In genomic region chr6:89644271-89645075, GRCm38 (mm10) we compare ENCODE assay signal across 7 mouse cellular contexts. TPM values are rescaled to one million over a fixed set of nuclear protein-coding genes. Genes with fewer than 3 reads are reported as not detected.
DNase-seq lines count a peak whose midpoint lies in the region; ATAC-seq and TF ChIP-seq lines count a peak whose summit lies in the region.

No protein-coding gene starts in this region.

- ATAC-seq in intestine, postnatal 0 days, result peak; percentile 97
- ATAC-seq in midbrain, embryonic 12.5 days (ENCODE audit: low FRiP score, low read depth), result peak; percentile 94

- peak overlapping the region; percentile 81 for H3K4me3 ChIP-seq in embryonic facial prominence, embryonic 10.5 days
- H3K4me3 ChIP-seq in intestine, postnatal 0 days (ENCODE audit: low read depth, low read length), result peak overlapping the region; percentile 61
- peak overlapping the region; percentile 71 for H3K4me3 ChIP-seq in midbrain, embryonic 12.5 days
- peak overlapping the region; percentile 79 for H3K4me3 ChIP-seq in small intestine, adult 2 months (ENCODE audit: low read depth, low read length)

- under 1% methylated on average over 41 of the region's 41 CpGs for WGBS in embryonic facial prominence, embryonic 10.5 days
- under 1% methylated on average over 41 of the region's 41 CpGs for WGBS in intestine, postnatal 0 days
- 1% methylated on average over 41 of the region's 41 CpGs for WGBS in midbrain, embryonic 12.5 days
- under 1% methylated on average over 41 of the region's 41 CpGs for WGBS in small intestine, adult 2 months

- TF ChIP-seq CTCF in intestine, postnatal 0 days (IDR thresholded peaks at IDR 0.05; ENCODE audit: low read depth), result peak; percentile 37; the same call in 1 of the 2 replicates
- no peak for TF ChIP-seq CTCF in small intestine, adult 2 months (IDR thresholded peaks at IDR 0.05; ENCODE audit: extremely low read depth, insufficient read length, insufficient replicate concordance, low read depth, low read length)

- peak; percentile 5; the same call in 1 of the 2 replicates for TF ChIP-seq POLR2A in small intestine, adult 2 months (IDR thresholded peaks at IDR 0.05; ENCODE audit: low read depth, low read length)

- H3K9ac ChIP-seq in intestine, postnatal 0 days (ENCODE audit: low read depth, low read length), result peak overlapping the region; percentile 70
- peak overlapping the region; percentile 67 for H3K9ac ChIP-seq in midbrain, embryonic 12.5 days (replicated peaks)

- H3K36me3 ChIP-seq in embryonic facial prominence, embryonic 10.5 days (replicated peaks), result no peaks in the 10 kb centered on the region
- H3K36me3 ChIP-seq in intestine, postnatal 0 days (ENCODE audit: control insufficient read depth, insufficient read depth), result no peaks in the 10 kb centered on the region
- H3K36me3 ChIP-seq in midbrain, embryonic 12.5 days, result no peaks in the 10 kb centered on the region
- H3K36me3 ChIP-seq in small intestine, adult 2 months (ENCODE audit: control insufficient read depth, insufficient read depth, low read length), result no peaks in the 10 kb centered on the region

- peak overlapping the region; percentile 91 for H3K27ac ChIP-seq in embryonic facial prominence, embryonic 10.5 days (replicated peaks)
- H3K27ac ChIP-seq in intestine, postnatal 0 days (ENCODE audit: low read depth, low read length), result peak overlapping the region; percentile 94
- peak overlapping the region; percentile 86 for H3K27ac ChIP-seq in midbrain, embryonic 12.5 days (replicated peaks)
- peak overlapping the region; percentile 73 for H3K27ac ChIP-seq in small intestine, adult 2 months (ENCODE audit: insufficient read depth, low read depth, low read length)

- DNase-seq in adrenal gland, postnatal 10 days, result peak; percentile 95
- DNase-seq in embryonic facial prominence, embryonic 10.5 days (ENCODE audit: low spot score), result peak; percentile 94
- DNase-seq in gonadal fat pad, adult 2 months (ENCODE audit: low read depth), result peak; percentile 49
- DNase-seq in left cerebral cortex, postnatal 4 days, result peak; percentile 89

- no peaks in the 10 kb centered on the region for H3K9me3 ChIP-seq in embryonic facial prominence, embryonic 10.5 days
- H3K9me3 ChIP-seq in intestine, postnatal 0 days (ENCODE audit: control insufficient read depth), result no peaks in the 10 kb centered on the region
- H3K9me3 ChIP-seq in midbrain, embryonic 12.5 days, result no peaks in the 10 kb centered on the region

- peaks cover 12% of the 10 kb centered on the region; the same call in 1 of the 2 replicates for H3K4me1 ChIP-seq in embryonic facial prominence, embryonic 10.5 days
- no peaks in the 10 kb centered on the region for H3K4me1 ChIP-seq in intestine, postnatal 0 days (replicated peaks; ENCODE audit: control insufficient read depth, insufficient read depth, low read length)
- H3K4me1 ChIP-seq in midbrain, embryonic 12.5 days, result peaks cover 2% of the 10 kb centered on the region; the same call in 1 of the 2 replicates
- peaks cover 2% of the 10 kb centered on the region; the same call in 1 of the 2 replicates for H3K4me1 ChIP-seq in small intestine, adult 2 months (ENCODE audit: control insufficient read depth, insufficient read depth, insufficient read length, low read length)

- peak overlapping the region; percentile 96 for H3K4me2 ChIP-seq in intestine, postnatal 0 days (replicated peaks; ENCODE audit: low read depth)
- H3K4me2 ChIP-seq in midbrain, embryonic 12.5 days (replicated peaks), result peak overlapping the region; percentile 86

- H3K27me3 ChIP-seq in embryonic facial prominence, embryonic 10.5 days (replicated peaks; ENCODE audit: low read depth, poor library complexity, severe bottlenecking), result no peaks in the 10 kb centered on the region
- H3K27me3 ChIP-seq in intestine, postnatal 0 days (replicated peaks; ENCODE audit: control insufficient read depth, insufficient read depth, low read length), result no peaks in the 10 kb centered on the region
- H3K27me3 ChIP-seq in midbrain, embryonic 12.5 days, result no peaks in the 10 kb centered on the region
- H3K27me3 ChIP-seq in small intestine, adult 2 months (ENCODE audit: control insufficient read depth, insufficient read depth, low read length), result no peaks in the 10 kb centered on the region

- intact Hi-C loops in left cerebral cortex, postnatal 4 days (cut with DNase I), result no loop called here

RNA-seq across cellular contexts. Expression of gene Txnrd3, which starts 0.7 kb away (rescaled TPM):
- 10 to 100 TPM; 14.4 TPM for total RNA-seq in adrenal gland, postnatal 10 days (2021)
- 9.2 and 9.8 TPM in 2 replicates for polyA plus RNA-seq in embryonic facial prominence, embryonic 10.5 days (2016; fragmentation: Nextera tagmentation; extraction: Ambion mirVana)
- 10.4 and 12.5 TPM in 2 replicates for polyA plus RNA-seq in gonadal fat pad, adult 2 months (2012; rRNA removed)
- 6.6 and 7.3 TPM in 2 replicates for polyA plus RNA-seq in intestine, postnatal 0 days (2015; fragmentation: Nextera tagmentation; extraction: Ambion mirVana)
- 10 to 100 TPM; 20.0 to 22.6 TPM for total RNA-seq in left cerebral cortex, postnatal 4 days (2021)
- polyA plus RNA-seq in midbrain, embryonic 12.5 days (2016; fragmentation: Nextera tagmentation; extraction: Ambion mirVana), result 14.1 and 14.3 TPM in 2 replicates
- polyA plus RNA-seq in small intestine, adult 2 months (2012; rRNA removed), result 2.6 and 4.3 TPM in 2 replicates

RNA-seq across cellular contexts. Expression of gene Chchd6, which starts 49.0 kb away (rescaled TPM):
- 10 to 100 TPM; 29.2 to 34.1 TPM for total RNA-seq in adrenal gland, postnatal 10 days (2021)
- polyA plus RNA-seq in embryonic facial prominence, embryonic 10.5 days (2016; fragmentation: Nextera tagmentation; extraction: Ambion mirVana), result 66.8 and 74.1 TPM in 2 replicates
- 123 and 158 TPM in 2 replicates for polyA plus RNA-seq in gonadal fat pad, adult 2 months (2012; rRNA removed)
- 14.8 and 15.5 TPM in 2 replicates for polyA plus RNA-seq in intestine, postnatal 0 days (2015; fragmentation: Nextera tagmentation; extraction: Ambion mirVana)
- 10 to 100 TPM; 84.9 to 88.1 TPM for total RNA-seq in left cerebral cortex, postnatal 4 days (2021)
- 92.9 and 97.0 TPM in 2 replicates for polyA plus RNA-seq in midbrain, embryonic 12.5 days (2016; fragmentation: Nextera tagmentation; extraction: Ambion mirVana)
- polyA plus RNA-seq in small intestine, adult 2 months (2012; rRNA removed), result 9.1 and 11.4 TPM in 2 replicates

Comparison
In these comparisons a context has a peak if more than half of its experiments do, and no peak if none do; other contexts are left out.
1. Peak in every context shown above with its lines: DNase-seq, ATAC-seq, H3K4me3 ChIP-seq and H3K27ac ChIP-seq.